Mouse (Mus musculus) CD8-positive naive resting alpha-beta T cell, adult 2 months (primary cell): Measurements from ENCODE around the gene Efhc1.
"Not testable (repeated sequence)": the region's sequence is repeated elsewhere in the genome, so short reads cannot be mapped to it uniquely, and the experiment has no call there.

Source experiments
- DNase-seq, 2 experiments: peaks; one replicate each; pipeline ENCODE4 v3.0.0; 2022; ENCODE audit warnings: low read depth in 2 of 2, low spot score in 2 of 2

The Efhc1 gene

DNA sequence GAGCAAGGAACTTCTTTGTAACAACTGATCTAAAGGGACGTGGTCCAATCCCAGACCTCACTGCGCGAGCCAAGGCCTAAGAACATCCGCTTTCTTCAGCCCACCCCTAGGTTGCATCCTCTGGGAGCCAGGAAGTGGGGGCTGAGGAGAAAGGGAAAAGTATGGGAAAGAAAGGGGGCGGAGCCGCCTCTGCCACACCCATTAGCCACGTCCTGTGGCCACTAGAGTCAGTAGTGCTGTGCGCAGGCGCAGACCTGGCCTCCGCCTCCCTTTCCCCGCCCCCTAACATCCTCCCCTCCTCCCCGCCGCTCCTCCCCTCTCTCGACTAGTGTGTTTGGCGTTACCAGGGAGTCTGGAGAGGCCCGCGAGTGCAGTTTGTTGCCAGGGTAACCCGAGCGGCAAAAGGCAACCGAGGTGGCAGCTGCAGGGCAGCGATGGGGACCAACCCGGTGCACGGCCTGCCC, at the start of gene Efhc1:
Gene Efhc1 (plus strand): TSS at position 327 of the 464 bp plus-strand sequence.
- peak; percentile 46 to 64 for DNase-seq

DNA sequence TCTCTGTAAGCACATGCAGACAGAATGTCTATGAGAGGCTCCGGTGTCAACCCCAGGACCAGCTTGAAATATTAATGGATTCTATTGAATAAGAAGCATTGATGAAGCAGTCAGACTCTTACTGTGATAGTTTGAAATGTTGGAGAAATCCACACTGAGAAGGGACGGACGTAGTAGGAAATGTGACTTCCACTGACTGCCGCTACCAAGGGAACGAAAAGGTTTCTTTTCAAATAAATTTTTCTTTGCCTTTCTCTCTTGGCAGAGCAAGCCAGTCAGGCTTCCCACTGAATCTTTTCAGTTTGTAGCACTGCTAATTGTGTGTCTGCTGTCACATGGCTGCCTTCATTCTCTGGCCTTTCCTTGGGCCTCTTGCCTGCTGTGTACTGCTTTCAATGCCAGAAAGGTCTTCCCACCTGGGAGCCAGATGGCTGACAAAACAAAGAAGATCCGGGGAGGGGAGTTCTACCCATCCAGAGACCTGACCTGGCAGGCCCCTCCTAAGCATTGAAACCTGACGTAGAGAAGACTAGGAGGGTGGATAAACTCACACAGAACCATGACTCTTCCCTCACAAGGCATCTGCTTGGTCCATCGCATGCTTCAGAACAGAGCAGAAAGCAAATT, 45.8 kb upstream of the Efhc1 start:
- DNase-seq: no peak

DNA sequence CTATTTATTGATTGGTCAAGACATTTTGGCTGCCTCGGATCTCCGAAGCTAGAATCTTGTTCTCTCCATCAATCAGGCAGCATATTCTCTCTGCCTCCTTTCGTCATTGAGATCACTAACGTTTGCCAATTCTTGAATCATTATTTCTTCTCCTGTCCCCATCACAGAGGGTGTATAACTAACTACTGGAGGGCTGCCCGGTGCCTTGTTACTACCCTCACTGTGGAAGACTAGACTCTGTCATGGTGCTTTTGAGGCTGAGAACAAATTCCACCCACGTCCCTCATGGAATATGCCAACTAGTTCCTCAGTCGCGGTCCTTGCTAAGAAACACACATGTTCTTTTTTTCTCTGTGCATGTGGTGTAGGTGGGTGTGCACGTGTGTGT, 45.3 kb upstream of the Efhc1 start:
- DNase-seq: no peak

DNA sequence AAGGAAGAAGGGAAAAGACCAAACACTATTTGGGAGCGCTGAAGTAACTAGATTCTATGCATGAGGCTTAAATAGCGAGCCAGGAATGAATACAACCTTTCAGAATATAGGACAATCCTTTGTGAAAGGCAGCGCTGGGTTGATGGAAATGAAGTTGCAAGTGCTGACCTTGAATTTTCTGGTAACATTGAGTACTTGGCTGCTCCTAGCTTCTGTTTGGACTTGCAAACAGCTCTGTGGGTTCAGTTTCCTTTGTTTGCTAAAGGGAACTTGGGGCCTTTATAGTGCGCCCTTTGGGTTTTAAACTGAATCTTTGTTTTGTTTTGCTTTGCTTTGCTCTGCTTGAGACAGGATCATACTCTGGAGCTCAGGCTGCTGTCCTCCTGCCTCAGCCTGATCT, 42.9 kb upstream of the Efhc1 start:
- DNase-seq: no peak

DNA sequence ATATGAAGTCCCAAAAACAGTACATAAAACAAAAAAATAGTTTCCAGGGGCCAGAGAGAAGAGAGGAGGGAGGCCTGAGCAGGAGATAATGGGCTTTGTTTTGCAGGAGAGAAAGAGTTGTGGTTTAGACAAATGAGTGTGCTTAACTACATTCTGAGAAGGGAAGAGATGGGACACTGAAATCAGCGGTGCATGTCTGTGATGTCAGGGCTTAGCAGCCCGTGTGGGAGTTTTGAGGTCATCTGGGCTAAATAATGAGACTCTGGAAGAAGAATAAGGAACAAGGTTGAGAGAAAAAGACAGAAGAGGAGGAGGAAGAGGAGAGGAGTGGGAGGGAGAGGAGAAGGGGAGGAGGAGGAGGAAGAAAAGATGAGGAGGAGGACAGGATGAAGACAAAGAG, 39.3 kb upstream of the Efhc1 start:
- no peak for DNase-seq

DNA sequence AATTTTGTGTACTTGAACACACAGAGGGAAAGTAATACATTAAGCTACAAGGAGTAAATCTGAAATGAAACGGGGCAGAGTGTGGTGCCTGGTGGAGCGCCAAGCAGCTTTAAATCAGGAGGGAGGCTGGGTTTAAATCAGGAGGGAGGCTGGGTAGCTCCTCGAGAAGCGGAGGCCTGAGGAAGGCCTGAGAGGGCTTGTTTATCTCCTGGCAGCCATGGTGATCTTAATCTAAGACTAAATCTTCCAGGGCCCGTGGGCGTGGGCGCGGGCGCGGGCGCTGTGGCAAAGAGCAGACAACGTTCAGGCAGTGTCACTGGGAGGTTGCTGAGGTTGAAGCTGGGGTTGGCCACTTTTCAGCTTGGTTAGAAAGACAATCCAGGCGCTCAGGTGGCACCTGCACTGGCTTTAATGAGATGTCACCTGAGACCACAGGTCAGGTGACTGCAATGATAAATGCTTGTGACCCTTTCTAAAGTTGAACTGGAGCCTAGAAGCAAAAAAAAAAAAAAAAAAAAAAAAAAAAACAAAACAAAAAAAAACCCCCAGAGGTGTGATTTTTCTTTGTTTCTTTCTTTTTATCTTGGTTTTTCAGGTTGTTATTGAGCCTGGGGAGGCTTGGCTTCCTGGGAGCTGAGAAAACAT, 38.8 kb upstream of the Efhc1 start:
- DNase-seq: peak; percentile 49 to 62

DNA sequence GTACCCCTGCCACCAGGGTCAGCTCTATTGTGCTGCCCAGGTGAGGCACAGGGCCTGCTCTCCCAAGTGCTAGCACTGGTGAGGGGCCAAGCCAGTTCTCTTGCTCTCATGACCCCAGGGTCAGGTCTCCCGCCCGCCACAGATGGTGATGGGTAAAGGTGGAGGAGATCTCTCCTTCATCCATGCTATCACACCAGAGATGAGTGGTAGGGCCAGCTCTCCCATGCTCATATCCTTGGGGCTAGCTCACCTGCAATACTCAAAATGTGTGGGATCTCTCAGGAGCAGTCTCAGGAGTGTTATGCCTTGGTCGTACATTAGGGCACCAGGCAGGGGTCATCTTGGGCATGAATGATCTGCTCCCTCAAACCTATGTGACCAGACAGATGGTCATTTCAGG, 36.7 kb upstream of the Efhc1 start:
- DNase-seq: no peak

DNA sequence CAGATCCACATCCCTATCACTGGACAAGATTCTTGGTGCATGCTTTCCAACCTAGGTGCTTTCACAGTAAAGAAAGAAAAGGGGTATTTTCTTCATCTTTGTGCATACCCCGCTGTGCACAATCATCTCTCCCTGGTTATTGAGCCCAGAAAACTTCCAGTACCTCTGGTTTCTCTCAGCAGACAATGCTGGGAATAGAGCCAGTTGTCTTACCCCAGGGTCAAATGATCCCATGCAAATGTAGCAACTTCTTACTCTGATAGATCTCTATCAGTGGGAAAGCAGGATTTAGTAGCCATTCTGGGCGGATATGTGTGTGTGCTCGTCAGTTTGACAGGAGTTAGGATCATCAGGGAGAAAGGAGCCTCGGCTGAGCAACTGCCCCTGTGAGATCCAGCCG, 35.8 kb upstream of the Efhc1 start:
- no peak for DNase-seq

DNA sequence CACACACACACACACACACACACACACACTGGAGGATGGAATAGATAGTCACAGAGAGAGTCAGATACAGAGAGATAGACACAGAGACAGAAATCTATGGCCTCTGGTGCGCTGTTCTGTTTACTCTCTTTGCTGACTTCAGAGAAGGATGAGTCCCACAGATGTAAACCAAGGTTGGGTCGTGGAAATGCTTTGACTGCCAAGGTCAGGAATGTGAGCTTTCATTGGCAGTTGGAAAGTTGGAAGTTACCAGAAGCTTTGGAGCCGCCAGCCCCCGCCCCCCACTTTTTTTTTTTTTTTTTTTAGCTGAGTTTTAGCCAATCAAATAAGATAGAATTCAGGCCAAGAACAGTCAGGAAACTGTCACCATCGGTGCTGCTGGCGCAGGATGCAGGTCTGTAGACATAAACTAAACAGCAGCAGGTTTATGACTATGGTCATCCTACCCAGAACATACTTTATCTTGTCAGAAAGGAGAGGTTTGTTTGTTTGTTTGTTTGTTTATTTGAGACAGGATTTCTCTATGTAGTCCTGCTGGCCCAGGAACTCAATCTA, 33.9 kb upstream of the Efhc1 start:
- DNase-seq: no peak

DNA sequence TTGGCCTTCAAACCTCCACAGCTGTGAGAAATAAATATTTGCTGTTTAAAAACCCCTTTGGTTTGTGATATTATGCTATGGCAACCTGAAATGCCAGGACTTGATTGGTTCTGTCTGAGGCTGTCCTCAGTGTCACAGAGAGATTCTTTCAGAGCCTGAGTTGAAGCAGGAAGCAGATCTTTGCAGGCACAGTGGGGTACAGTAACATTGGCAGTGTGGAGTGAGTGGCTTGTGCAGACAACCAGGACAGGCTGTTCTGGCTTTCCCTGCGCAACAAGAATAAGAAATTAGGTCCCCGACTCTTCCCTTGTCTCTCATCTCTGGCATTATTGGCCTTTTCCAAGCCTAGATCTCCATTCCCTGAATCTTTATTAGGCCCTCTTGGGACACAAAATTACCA, 31.7 kb upstream of the Efhc1 start:
- no peak for DNase-seq

DNA sequence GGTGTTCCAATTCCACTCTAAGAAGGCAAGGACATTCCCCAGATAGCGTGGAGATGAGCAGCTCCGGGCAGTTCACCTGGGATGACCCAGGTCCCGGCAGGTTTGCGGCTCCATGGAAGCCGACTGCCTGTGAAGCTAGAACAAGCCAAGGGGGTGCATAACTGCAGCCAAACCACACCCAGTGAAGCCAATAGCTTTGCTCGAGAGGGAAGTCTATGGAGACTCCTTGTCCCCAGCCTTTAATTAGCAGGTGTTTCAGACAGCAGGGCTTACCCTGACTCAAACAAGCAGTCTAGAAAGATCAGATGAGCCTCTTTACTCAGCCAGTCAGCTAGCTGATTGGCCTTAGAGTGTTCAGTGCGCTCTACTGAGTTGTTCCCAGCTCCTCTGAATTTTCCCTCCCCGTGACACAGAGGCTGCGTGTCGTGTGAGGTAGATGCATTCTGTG, 30.3 kb upstream of the Efhc1 start:
- no peak for DNase-seq

DNA sequence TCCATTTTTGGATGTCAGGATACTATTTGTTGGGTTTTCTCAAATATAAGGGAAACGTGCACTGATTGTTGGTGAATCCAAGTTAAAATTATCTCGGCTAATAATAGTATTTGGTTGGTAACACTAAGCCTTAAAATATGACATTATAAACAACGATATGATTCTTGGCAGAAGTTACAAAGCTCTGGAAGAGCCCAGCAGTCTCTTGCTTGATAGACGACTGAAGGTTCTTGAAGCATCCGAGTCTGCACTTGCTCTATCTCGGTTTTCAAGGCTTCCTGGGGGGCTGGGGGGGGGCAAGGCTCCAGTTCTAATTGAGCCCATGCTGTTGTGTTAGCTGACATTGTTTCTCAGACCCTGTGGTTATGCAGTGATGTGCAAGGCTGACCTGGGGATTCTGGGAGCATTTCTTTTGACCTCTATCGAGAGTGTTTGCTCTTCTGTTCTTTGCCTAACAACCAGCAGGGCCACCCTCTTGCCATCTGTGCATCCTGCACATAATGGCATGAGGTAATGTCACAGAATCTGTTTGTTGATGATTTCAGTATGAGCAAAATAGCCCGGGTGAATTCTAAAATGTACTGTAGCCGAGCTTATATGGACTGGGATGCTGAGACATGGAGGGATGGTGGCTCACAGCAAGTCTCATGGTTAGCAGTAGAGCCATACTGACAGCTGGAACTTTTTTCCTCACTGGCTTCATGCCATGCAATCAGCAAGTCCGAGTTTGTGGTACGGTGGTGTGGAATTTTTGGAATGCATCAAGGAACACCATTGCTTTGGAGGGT, 28.6 kb upstream of the Efhc1 start:
- DNase-seq: no peak

DNA sequence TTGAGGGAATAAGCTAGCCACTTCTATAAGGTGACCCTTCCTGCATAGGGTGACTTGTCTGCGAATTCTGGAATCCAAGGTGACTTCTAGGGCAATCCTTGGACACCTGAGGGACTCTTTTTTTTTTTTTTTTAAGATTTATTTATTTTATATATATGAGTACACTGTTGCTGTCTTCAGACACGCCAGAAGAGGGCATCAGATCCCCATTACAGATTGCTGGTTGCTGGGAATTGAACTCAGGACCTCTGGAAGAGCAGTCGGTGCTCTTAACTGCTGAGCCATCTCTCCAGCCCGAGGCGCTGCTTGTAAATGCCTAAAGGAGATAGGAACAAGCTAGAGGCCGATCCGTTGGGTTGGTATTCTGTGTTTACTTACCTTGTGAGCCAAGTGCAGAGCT, 26.1 kb upstream of the Efhc1 start:
- DNase-seq: not testable (repeated sequence)

DNA sequence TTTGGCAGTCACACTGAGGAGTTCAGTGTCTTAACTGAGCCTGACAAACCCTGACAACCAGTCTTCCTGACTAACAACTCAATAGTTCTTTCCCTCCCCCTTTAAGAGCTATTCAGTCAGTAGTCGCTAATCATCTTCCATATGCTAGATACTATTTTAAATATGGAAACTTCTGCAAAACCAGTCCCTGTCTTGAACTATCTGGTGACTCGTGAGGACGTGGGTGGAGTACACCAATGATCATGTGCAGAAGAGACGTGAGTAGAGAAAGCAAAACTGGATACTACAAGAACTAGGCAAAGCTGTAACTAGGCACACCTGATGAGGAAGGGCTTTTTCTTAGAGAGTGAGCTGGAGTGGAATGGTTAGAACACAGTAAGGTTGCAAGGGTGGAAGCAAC, 25.5 kb upstream of the Efhc1 start:
- no peak for DNase-seq

DNA sequence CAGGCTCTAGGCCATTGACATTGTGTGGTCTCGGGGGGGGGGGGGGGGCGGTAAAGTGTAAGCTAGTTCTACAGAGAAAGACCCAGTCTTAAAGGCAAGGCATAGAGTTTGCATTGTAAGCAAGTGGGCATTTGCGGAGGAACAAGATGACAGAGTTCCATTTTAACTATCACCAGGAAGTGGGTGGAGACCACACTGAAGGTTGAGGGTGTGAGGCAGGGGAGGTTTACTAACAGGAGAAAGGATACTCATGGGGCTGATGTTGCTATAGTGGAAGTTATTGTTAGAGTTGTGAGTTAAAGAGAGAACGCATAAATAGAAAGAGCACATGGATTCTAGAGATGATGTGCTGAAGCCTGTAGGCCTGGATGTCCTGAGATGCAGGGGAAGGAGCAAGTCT, 25.1 kb upstream of the Efhc1 start:
- DNase-seq: no peak

DNA sequence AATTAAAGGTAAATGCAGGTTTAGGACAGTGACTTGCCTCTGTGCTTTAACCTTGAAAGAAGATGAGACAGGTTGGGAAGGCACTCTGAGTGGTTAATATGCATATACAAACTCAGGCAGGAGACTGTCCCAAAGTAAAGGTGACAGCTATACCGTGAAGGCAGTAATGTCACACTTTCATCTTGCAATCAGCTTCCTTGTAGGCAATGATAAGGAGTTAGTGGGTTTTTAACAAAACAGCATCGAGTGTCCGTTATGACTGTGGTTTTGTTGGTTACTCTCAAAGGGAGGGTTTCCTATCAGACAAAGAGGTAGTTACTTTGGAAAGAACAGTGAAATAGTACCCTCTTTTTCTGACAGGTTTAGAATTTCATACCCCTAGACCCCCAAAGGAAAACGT, 22.9 kb upstream of the Efhc1 start:
- no peak for DNase-seq

DNA sequence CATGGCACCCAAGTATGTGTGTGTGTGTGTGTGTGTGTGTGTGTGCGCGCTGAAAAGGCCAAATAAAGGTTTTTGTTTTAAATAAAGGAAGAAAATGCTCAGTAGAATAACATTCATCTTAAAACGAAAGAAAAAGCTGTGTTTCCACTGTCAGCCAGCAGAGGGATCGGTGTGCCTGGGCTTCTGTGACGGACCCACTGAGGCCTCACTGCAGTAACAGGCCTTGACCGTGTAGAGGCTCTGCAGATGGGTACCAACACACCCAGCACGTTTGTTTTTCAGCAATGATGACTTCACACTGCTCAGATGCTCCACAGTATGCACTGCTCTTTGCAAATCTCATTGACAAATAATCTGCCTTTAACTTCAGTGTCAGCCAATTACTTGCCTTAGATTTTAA, 18.0 kb upstream of the Efhc1 start:
- DNase-seq: peak; percentile 50 to 62

DNA sequence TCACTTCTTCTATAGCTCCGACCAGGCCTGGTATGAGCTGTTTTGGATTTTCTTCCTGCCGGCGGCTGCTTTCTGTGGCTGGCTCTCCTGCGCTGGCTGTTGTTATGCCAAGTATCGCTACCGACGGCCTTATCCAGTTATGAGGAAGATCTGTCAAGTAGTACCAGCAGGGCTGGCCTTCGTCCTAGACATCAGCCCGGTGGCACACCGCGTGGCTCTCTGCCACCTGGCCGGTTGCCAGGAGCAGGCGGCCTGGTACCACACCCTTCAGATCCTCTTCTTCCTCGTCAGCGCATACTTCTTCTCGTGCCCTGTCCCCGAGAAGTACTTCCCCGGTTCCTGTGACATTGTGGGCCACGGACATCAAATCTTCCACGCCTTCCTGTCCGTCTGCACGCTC, 16.3 kb upstream of the Efhc1 start:
- no peak for DNase-seq

DNA sequence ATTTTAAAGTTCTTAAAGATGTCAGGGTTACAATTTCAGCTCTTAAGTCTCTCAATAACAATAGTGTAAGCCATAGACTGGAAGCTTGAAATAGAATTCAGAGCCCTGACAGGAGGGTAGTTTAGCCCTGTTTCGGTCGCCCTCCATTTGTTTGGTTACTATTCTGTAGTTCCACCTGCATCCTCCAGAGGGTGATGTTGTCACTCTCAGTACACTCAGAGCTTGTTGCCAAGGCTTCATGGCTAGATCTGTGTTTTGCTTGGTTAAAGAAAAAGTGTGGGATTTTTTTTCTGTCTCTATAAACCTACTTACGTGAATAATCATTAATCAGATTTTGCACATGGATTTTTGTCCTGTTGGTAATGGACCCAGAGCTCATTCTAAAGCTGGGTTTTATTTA, 12.4 kb upstream of the Efhc1 start:
- DNase-seq: peak; percentile 33 to 65

DNA sequence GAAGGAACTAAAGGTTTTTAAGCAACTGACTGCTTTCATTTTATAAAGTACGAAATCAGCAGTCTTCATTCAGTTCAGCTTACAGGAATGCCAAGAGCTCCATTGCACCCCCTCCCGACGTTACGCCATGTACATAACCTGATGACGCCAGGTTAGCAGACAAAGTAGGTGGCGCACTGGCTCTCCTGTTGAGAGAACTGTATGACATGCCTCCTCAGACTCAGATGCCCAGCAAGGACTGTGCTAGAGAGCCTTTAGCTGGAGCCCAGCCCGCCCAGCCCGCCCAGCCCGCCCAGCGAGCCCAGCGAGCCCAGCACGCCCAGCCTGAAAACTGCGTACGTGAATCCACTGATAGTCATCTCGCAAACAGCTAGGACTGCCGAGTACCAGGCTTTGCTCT, 11.3 kb upstream of the Efhc1 start:
- peak; percentile 24 to 45 for DNase-seq

DNA sequence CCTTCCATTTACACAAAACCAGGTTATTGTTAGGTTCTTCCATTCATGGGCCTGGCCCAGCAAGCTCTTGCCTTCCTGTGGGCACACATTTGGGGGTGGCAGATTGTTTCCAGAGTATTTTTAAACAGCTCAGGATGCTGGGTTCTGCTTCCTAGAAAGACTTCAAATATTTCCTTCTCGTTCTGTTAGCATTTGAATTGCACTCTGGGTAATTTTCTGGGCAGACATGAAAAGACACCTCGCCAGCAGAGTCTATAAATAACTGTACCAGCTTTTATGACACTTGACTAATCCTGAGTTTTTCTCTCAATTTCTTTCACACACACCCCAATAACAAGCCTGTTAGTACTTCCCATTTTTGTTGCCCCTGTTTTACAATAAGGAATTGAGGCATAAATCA, 10.1 kb upstream of the Efhc1 start:
- no peak for DNase-seq

DNA sequence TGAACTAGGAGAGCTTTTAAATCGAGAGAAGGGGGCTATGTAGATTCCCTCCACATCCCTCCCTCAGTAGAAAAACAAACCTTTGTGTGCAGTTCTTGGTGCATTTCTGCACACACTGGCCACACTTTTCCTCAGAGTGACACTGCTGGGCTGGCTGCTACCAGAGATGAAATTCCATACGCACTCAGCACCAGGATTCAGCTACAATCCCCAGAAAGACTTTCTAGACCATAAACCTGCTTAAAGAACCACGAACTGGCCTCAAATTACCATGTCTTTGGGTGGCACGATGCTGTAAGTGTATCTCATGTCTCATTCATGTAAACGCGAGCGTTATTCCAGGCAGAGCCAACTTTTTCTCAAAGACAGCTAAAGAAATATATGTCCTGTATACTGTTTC, 9.6 kb upstream of the Efhc1 start:
- DNase-seq: no peak
